Mouse (Mus musculus) embryonic fibroblast, embryonic 13.5 days (primary cell): Measurements from ENCODE around the gene Ubr7.

Source experiments
- CTCF ChIP-seq: IDR thresholded peaks from 2 replicates; pipeline ENCODE4 v1.5.1; 2011; ENCODE audit warnings: mild to moderate bottlenecking, control low read depth, low read length, moderate library complexity, borderline replicate concordance; ENCODE audit not compliant: insufficient read depth
- POLR2A ChIP-seq: IDR thresholded peaks from 2 replicates; pipeline ENCODE4 v1.6.1; 2011; ENCODE audit warnings: low read depth, mild to moderate bottlenecking, control low read depth, low read length, moderate library complexity

DNA sequence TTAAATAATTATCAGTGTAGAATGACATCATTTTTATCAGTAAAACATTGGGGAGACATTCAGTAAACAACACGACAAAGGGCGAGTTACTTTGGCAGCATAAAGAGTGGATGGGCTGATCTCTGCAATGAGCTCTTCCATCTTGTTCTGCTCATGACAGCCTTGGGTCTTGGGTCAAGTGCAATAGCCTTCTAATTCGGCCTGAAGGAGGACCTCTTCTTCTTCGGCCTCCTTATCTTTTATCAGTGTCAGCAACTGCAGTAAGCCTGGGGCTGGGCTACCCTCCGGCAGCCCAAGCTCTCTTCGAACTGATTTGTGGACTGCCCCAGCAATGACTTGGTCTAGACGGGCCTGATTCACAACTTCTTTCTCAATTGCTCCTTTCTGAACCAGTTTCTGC lies 15.7 kb upstream of the Ubr7 start:
- TF ChIP-seq POLR2A (no peak), CTCF (no peak)
